Mouse (Mus musculus): Measurements from ENCODE around the gene Gm13124. TPM values are rescaled to one million over a fixed set of nuclear protein-coding genes. Genes with fewer than 3 reads are reported as not detected.
"Not testable (repeated sequence)": the region's sequence is repeated elsewhere in the genome, so short reads cannot be mapped to it uniquely, and the experiment has no call there.

Gene Gm13124
- not detected in 2 replicates for polyA plus RNA-seq (2015; fragmentation: Nextera tagmentation; extraction: Ambion mirVana)

DNA sequence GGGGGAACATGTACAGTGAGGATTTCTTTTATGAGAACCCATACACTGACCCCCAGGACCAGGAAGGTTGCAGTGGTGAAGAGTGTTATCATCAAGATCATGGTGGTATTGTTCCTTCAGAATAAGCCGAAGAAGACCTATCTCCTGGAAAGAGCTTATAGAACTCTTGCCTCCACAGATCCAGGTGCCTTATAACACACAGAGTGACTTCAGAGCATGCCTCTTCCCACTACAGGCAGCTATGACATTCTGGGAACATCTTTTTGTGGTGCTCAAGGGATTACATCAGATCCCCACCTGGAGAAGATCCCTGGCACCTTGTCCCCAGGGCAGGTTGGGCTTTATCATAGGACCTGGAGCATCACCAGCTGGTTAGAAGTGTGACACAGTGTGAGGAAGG lies at the start of gene Gm13124:
Gene Gm13124 (minus strand): TSS at position 101 of the 400 bp plus-strand sequence.
- Histone ChIP-seq H3K36me3 (ENCODE audit: control insufficient read depth, insufficient read depth, low read length) (no peaks in the 10 kb centered on the region), H3K27ac (replicated peaks) (no peak within 1 kb of the TSS), H3K27me3 (ENCODE audit: control insufficient read depth, insufficient read depth, low read length) (no peaks in the 10 kb centered on the region), H3K4me1 (replicated peaks; ENCODE audit: control insufficient read depth, insufficient read depth) (no peaks in the 10 kb centered on the region), H3K4me3 (ENCODE audit: low read depth, low read length) (no peak within 1 kb of the TSS), H3K4me2 (replicated peaks; ENCODE audit: low read depth) (no peak within 1 kb of the TSS), H3K9me3 (ENCODE audit: control insufficient read depth, low read length) (no peaks in the 10 kb centered on the region), H3K9ac (ENCODE audit: low read length) (no peak within 1 kb of the TSS)
- WGBS, result 95% methylated on average over 1 of the region's 1 CpGs
- TF ChIP-seq CTCF (IDR thresholded peaks at IDR 0.05; ENCODE audit: low read depth) (no peak), EP300 (optimal IDR thresholded peaks at IDR 0.05) (no peak)
- ATAC-seq (ENCODE audit: low FRiP score, low TSS enrichment), result no peak
- DNase-seq (ENCODE audit: low spot score), result no peak

GRCm38 (mm10) chr4:144614586-144614985 lies 49.7 kb upstream of the Gm13124 start:
- ATAC-seq (ENCODE audit: low FRiP score, low TSS enrichment) (no peak), DNase-seq (ENCODE audit: low spot score) (no peak)
- no peaks in the 10 kb centered on the region for H3K27me3 ChIP-seq (ENCODE audit: control insufficient read depth, insufficient read depth, low read length)
- no peaks in the 10 kb centered on the region for H3K4me1 ChIP-seq (replicated peaks; ENCODE audit: control insufficient read depth, insufficient read depth)
- H3K4me2 ChIP-seq (replicated peaks; ENCODE audit: low read depth), result no peak overlapping the region
- no peaks in the 10 kb centered on the region for H3K9me3 ChIP-seq (ENCODE audit: control insufficient read depth, low read length)
- H3K27ac ChIP-seq (replicated peaks), result no peak overlapping the region
- 72% methylated on average over 1 of the region's 1 CpGs for WGBS
- no peak overlapping the region for H3K4me3 ChIP-seq (ENCODE audit: low read depth, low read length)
- H3K9ac ChIP-seq (ENCODE audit: low read length), result no peak overlapping the region
- no peaks in the 10 kb centered on the region for H3K36me3 ChIP-seq (ENCODE audit: control insufficient read depth, insufficient read depth, low read length)
- TF ChIP-seq EP300 (optimal IDR thresholded peaks at IDR 0.05) (no peak), CTCF (IDR thresholded peaks at IDR 0.05; ENCODE audit: low read depth) (no peak)

- Histone ChIP-seq H3K27ac (replicated peaks) (no peak within 1 kb of the TSS), H3K36me3 (ENCODE audit: control insufficient read depth, insufficient read depth, low read length) (no peaks in the 10 kb centered on the region), H3K9ac (ENCODE audit: low read length) (no peak within 1 kb of the TSS), H3K4me3 (ENCODE audit: low read depth, low read length) (no peak within 1 kb of the TSS), H3K4me2 (replicated peaks; ENCODE audit: low read depth) (no peak within 1 kb of the TSS), H3K27me3 (ENCODE audit: control insufficient read depth, insufficient read depth, low read length) (no peaks in the 10 kb centered on the region), H3K9me3 (ENCODE audit: control insufficient read depth, low read length) (no peaks in the 10 kb centered on the region), H3K4me1 (replicated peaks; ENCODE audit: control insufficient read depth, insufficient read depth) (no peaks in the 10 kb centered on the region)
- 38% methylated on average over 1 of the region's 1 CpGs for WGBS
- DNase-seq (ENCODE audit: low spot score) (no peak), ATAC-seq (ENCODE audit: low FRiP score, low TSS enrichment) (no peak)
- TF ChIP-seq EP300 (optimal IDR thresholded peaks at IDR 0.05) (no peak), CTCF (IDR thresholded peaks at IDR 0.05; ENCODE audit: low read depth) (no peak)
Measured at GRCm38 (mm10) chr4:144613407-144613806, 48.5 kb upstream of the Gm13124 start, which contains the start of gene Aadacl4. TSS of gene Aadacl4 (plus strand) at chr4:144613707.

- Histone ChIP-seq H3K27ac (replicated peaks) (no peak overlapping the region), H3K4me2 (replicated peaks; ENCODE audit: low read depth) (no peak overlapping the region), H3K4me3 (ENCODE audit: low read depth, low read length) (no peak overlapping the region), H3K36me3 (ENCODE audit: control insufficient read depth, insufficient read depth, low read length) (no peaks in the 10 kb centered on the region), H3K4me1 (replicated peaks; ENCODE audit: control insufficient read depth, insufficient read depth) (no peaks in the 10 kb centered on the region), H3K9ac (ENCODE audit: low read length) (no peak overlapping the region), H3K9me3 (ENCODE audit: control insufficient read depth, low read length) (no peaks in the 10 kb centered on the region), H3K27me3 (ENCODE audit: control insufficient read depth, insufficient read depth, low read length) (no peaks in the 10 kb centered on the region)
- no peak for TF ChIP-seq EP300 (optimal IDR thresholded peaks at IDR 0.05)
- TF ChIP-seq CTCF (IDR thresholded peaks at IDR 0.05; ENCODE audit: low read depth), result no peak
- no peak for ATAC-seq (ENCODE audit: low FRiP score, low TSS enrichment)
- no peak for DNase-seq (ENCODE audit: low spot score)
Measured at GRCm38 (mm10) chr4:144592790-144593189, 27.9 kb upstream of the Gm13124 start.

- H3K9ac ChIP-seq (ENCODE audit: low read length); H3K4me2 ChIP-seq (replicated peaks; ENCODE audit: low read depth); H3K27ac ChIP-seq (replicated peaks); H3K4me1 ChIP-seq (replicated peaks; ENCODE audit: control insufficient read depth, insufficient read depth); H3K9me3 ChIP-seq (ENCODE audit: control insufficient read depth, low read length); H3K36me3 ChIP-seq (ENCODE audit: control insufficient read depth, insufficient read depth, low read length); DNase-seq (ENCODE audit: low spot score); H3K27me3 ChIP-seq (ENCODE audit: control insufficient read depth, insufficient read depth, low read length); H3K4me3 ChIP-seq (ENCODE audit: low read depth, low read length): not testable (repeated sequence)
- WGBS, result 88% methylated on average over 11 of the region's 16 CpGs
- peak; percentile 53; the same call in 1 of the 2 replicates for ATAC-seq (ENCODE audit: low FRiP score, low TSS enrichment)
Measured at GRCm38 (mm10) chr4:144586207-144586606, 21.3 kb upstream of the Gm13124 start.

DNA sequence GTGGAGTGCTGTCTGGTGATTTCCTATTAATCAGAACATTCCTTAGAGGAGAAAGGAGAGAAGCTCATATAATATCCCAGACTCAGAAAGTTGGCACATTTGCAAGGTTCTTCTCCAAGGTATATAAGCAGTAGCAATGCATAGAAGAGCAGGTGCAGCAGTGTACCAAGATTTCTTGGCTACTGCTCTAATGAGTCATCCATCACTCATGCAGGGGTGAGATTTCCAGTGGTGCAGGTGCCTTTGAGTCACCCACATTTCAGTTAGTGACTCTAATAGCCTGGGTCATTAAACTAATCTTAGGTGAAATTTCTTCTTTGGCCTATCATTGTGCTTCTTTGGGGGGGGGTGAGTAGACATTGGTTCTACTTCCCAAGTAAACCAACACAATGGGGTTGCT lies 2.8 kb upstream of the Gm13124 start:
- TF ChIP-seq EP300 (optimal IDR thresholded peaks at IDR 0.05) (no peak), CTCF (IDR thresholded peaks at IDR 0.05; ENCODE audit: low read depth) (no peak)
- Histone ChIP-seq H3K36me3 (ENCODE audit: control insufficient read depth, insufficient read depth, low read length) (no peaks in the 10 kb centered on the region), H3K4me1 (replicated peaks; ENCODE audit: control insufficient read depth, insufficient read depth) (no peaks in the 10 kb centered on the region), H3K27ac (replicated peaks) (no peak overlapping the region), H3K9me3 (ENCODE audit: control insufficient read depth, low read length) (no peaks in the 10 kb centered on the region), H3K4me3 (ENCODE audit: low read depth, low read length) (no peak overlapping the region), H3K4me2 (replicated peaks; ENCODE audit: low read depth) (no peak overlapping the region), H3K27me3 (ENCODE audit: control insufficient read depth, insufficient read depth, low read length) (no peaks in the 10 kb centered on the region), H3K9ac (ENCODE audit: low read length) (no peak overlapping the region)
- DNase-seq (ENCODE audit: low spot score), result no peak
- ATAC-seq (ENCODE audit: low FRiP score, low TSS enrichment), result no peak
